Mouse (Mus musculus) lung, postnatal 0 days (tissue): ENCODE data around the gene Bach2. TPM values are rescaled to one million over a fixed set of nuclear protein-coding genes. Genes with fewer than 3 reads are reported as not detected.
A peak's percentile ranks its signal among the peaks of the same experiment; 100 is the strongest.

Source experiments
- ATAC-seq: fragments of 200-750 bp; cut with Nextera tagmentation; 2 replicates; pipeline ENCODE4 v1.8.0; 2017; ENCODE audit warnings: moderate library complexity
- DNase-seq: peaks from one replicate; pipeline ENCODE4 v3.0.0-alpha.2; 2016; ENCODE audit warnings: low spot score
- H3K27ac ChIP-seq: fragments of 300-500 bp; sonication (generic); 2 replicates; pipeline ENCODE4 v1.5.1; 2014; ENCODE audit warnings: antibody characterized with exemption, mild to moderate bottlenecking, low read length, mixed read lengths
- H3K27me3 ChIP-seq: fragments of 300-500 bp; sonication (generic); replicated peaks from 2 replicates; pipeline ENCODE4 v1.6.1; 2014; ENCODE audit warnings: low read length, mixed read lengths; ENCODE audit not compliant: insufficient read depth
- H3K36me3 ChIP-seq: fragments of 300-500 bp; sonication (generic); 2 replicates; pipeline ENCODE4 v1.6.1; 2014; ENCODE audit warnings: low read length, mixed read lengths; ENCODE audit not compliant: insufficient read depth
- H3K4me1 ChIP-seq: fragments of 300-500 bp; sonication (generic); 2 replicates; pipeline ENCODE4 v1.6.1; 2014; ENCODE audit warnings: antibody characterized with exemption, low read depth, low read length, mixed read lengths; ENCODE audit not compliant: insufficient read depth
- H3K4me2 ChIP-seq: fragments of 300-500 bp; sonication (generic); replicated peaks from 2 replicates; pipeline ENCODE4 v1.6.1; 2014; ENCODE audit warnings: low read depth, mild to moderate bottlenecking, low read length, moderate library complexity, mixed read lengths
- H3K4me3 ChIP-seq: fragments of 300-500 bp; sonication (generic); 2 replicates; pipeline ENCODE4 v1.5.1; 2014; ENCODE audit warnings: low read depth, low read length
- H3K9ac ChIP-seq: fragments of 300-500 bp; sonication (generic); replicated peaks from 2 replicates; pipeline ENCODE4 v1.6.1; 2014; ENCODE audit warnings: low read depth, mild to moderate bottlenecking
- H3K9me3 ChIP-seq: fragments of 300-500 bp; sonication (generic); 2 replicates; pipeline ENCODE4 v1.6.1; 2016; ENCODE audit warnings: low read length, mixed read lengths
- CTCF ChIP-seq: IDR thresholded peaks from 2 replicates; pipeline ENCODE4 v1.5.1; 2016; ENCODE audit warnings: antibody characterized with exemption, mild to moderate bottlenecking
- EP300 ChIP-seq: IDR thresholded peaks from 2 replicates; pipeline ENCODE4 v1.6.1; 2016; ENCODE audit warnings: antibody characterized with exemption, mild to moderate bottlenecking, control low read depth
- WGBS: fragments of 180-500 bp; shearing (Covaris S2); extraction: QIAGEN DNeasy Blood & Tissue Kit; methylation state at CpG from one replicate; pipeline ENCODE4 v1.1.7; 2014; 5-methylcytosine and 5-hydroxymethylcytosine counted together
- polyA plus RNA-seq: library from polyadenylated mRNA; unstranded; fragments of >200 nt; fragmentation: Nextera tagmentation; extraction: Ambion mirVana; gene quantifications from 2 replicates; pipeline ENCODE4 v1.2.1, GENCODE M21; 2015

Bach2 gene
- polyA plus RNA-seq, 1 experiment from 2014 or later = 8.8 TPM

- Histone ChIP-seq H3K4me1 (peaks cover 29% of the 10 kb centered on the region), H3K9ac (no peak overlapping the region), H3K9me3 (no peaks in the 10 kb centered on the region), H3K27ac (no peak overlapping the region), H3K27me3 (no peaks in the 10 kb centered on the region), H3K4me2 (no peak overlapping the region), H3K36me3 (no peaks in the 10 kb centered on the region), H3K4me3 (no peak overlapping the region)
- 74% methylated on average over 6 of the region's 6 CpGs for WGBS
- TF ChIP-seq EP300 = no peak
- no peak for TF ChIP-seq CTCF
- DNase-seq = no peak
- ATAC-seq = no peak
Measured at GRCm38 (mm10) chr4:32246020-32246419, 7.4 kb downstream of the Bach2 start.

GRCm38 (mm10) chr4:32246801-32247200 is 8.2 kb downstream of the Bach2 start:
- WGBS = 25% methylated on average over 7 of the region's 7 CpGs
- ATAC-seq = peak; percentile 81
- TF ChIP-seq CTCF (no peak), EP300 (peak; percentile 87)

GRCm38 (mm10) chr4:32247463-32248113 is 9.0 kb downstream of the Bach2 start:
- no peaks in the 10 kb centered on the region for H3K9me3 ChIP-seq
- no peak overlapping the region for H3K9ac ChIP-seq
- no peaks in the 10 kb centered on the region for H3K36me3 ChIP-seq
- no peak overlapping the region for H3K4me2 ChIP-seq
- H3K4me3 ChIP-seq = no peak overlapping the region
- peaks cover 33% of the 10 kb centered on the region for H3K4me1 ChIP-seq
- ATAC-seq = no peak
- TF ChIP-seq EP300 (no peak), CTCF (no peak)
- no peak overlapping the region for H3K27ac ChIP-seq
- H3K27me3 ChIP-seq = no peaks in the 10 kb centered on the region
- 42% methylated on average over 11 of the region's 11 CpGs for WGBS
- DNase-seq = no peak

More at GRCm38 (mm10) chr4:32246801-32247200, 8.2 kb downstream of the Bach2 start:
- H3K36me3 ChIP-seq = no peaks in the 10 kb centered on the region
- peaks cover 33% of the 10 kb centered on the region for H3K4me1 ChIP-seq
- H3K9me3 ChIP-seq = no peaks in the 10 kb centered on the region
- peak; percentile 92 for DNase-seq
- H3K9ac ChIP-seq = no peak overlapping the region
- H3K27ac ChIP-seq = no peak overlapping the region
- no peak overlapping the region for H3K4me2 ChIP-seq
- no peaks in the 10 kb centered on the region for H3K27me3 ChIP-seq
- H3K4me3 ChIP-seq = no peak overlapping the region

GRCm38 (mm10) chr4:32248236-32248635 is 9.6 kb downstream of the Bach2 start:
- Histone ChIP-seq H3K9me3 (no peaks in the 10 kb centered on the region), H3K9ac (no peak overlapping the region), H3K27me3 (no peaks in the 10 kb centered on the region), H3K27ac (no peak overlapping the region), H3K4me2 (no peak overlapping the region), H3K4me1 (peaks cover 29% of the 10 kb centered on the region), H3K36me3 (no peaks in the 10 kb centered on the region), H3K4me3 (no peak overlapping the region)
- peak; percentile 9 for ATAC-seq
- DNase-seq = peak; percentile 83
- peak; percentile 95 for TF ChIP-seq CTCF
- TF ChIP-seq EP300 = no peak
- WGBS = 21% methylated on average over 6 of the region's 6 CpGs

GRCm38 (mm10) chr4:32248990-32249393 is 10.4 kb downstream of the Bach2 start:
- Histone ChIP-seq H3K36me3 (no peaks in the 10 kb centered on the region), H3K4me3 (no peak overlapping the region), H3K27me3 (no peaks in the 10 kb centered on the region), H3K4me2 (no peak overlapping the region), H3K9ac (no peak overlapping the region), H3K27ac (no peak overlapping the region), H3K4me1 (peaks cover 24% of the 10 kb centered on the region), H3K9me3 (no peaks in the 10 kb centered on the region)
- 67% methylated on average over 9 of the region's 9 CpGs for WGBS
- no peak for ATAC-seq
- TF ChIP-seq EP300 (no peak), CTCF (no peak)
- no peak for DNase-seq

- no peaks in the 10 kb centered on the region for H3K27me3 ChIP-seq
- no peaks in the 10 kb centered on the region for H3K36me3 ChIP-seq
- peak; percentile 9; the same call in 1 of the 2 replicates for ATAC-seq
- DNase-seq = peak; percentile 32
- H3K9ac ChIP-seq = 0 out of 2 replicates have a peak overlapping the region, but pooled peaks have one; percentile 3
- no peaks in the 10 kb centered on the region for H3K9me3 ChIP-seq
- H3K27ac ChIP-seq = peak overlapping the region; percentile 79
- 62% methylated on average over 15 of the region's 15 CpGs for WGBS
- peak overlapping the region; percentile 30; the same call in 1 of the 2 replicates for H3K4me3 ChIP-seq
- TF ChIP-seq CTCF (no peak), EP300 (no peak)
- H3K4me2 ChIP-seq = peak overlapping the region; percentile 59
- peaks cover 18% of the 10 kb centered on the region for H3K4me1 ChIP-seq
Measured at GRCm38 (mm10) chr4:32249748-32250332, 11.2 kb downstream of the Bach2 start.
